Mouse (Mus musculus): ENCODE measurements at regions not wholly inside any gene's neighbourhood (a gene's known extent, or its start where the extent isn't known, plus 50 kb on each side); places are given as distances from the start of the nearest gene placed in this dataset.

- 84% methylated on average over 2 of the region's 2 CpGs for WGBS
- H3K27ac ChIP-seq (replicated peaks) = no peak overlapping the region
- no peaks in the 10 kb centered on the region for H3K36me3 ChIP-seq
- no peak overlapping the region for H3K4me3 ChIP-seq
- H3K9me3 ChIP-seq (replicated peaks) = no peaks in the 10 kb centered on the region
- H3K27me3 ChIP-seq (ENCODE audit: low read depth, poor library complexity, severe bottlenecking) = no peaks in the 10 kb centered on the region
- DNase-seq (ENCODE audit: low spot score) = no peak
- H3K4me1 ChIP-seq = peaks cover 7% of the 10 kb centered on the region; the same call in 1 of the 2 replicates
These were observed 223.3 kb upstream of the Ntm start for GRCm38 (mm10) chr9:30186261-30186660.

GRCm38 (mm10) chr9:30190078-30190477, 227.1 kb upstream of the Ntm start:
- peaks cover 5% of the 10 kb centered on the region; the same call in 1 of the 2 replicates for H3K4me1 ChIP-seq
- H3K36me3 ChIP-seq = no peaks in the 10 kb centered on the region
- WGBS = 94% methylated on average over 5 of the region's 5 CpGs
- no peak overlapping the region for H3K27ac ChIP-seq (replicated peaks)
- no peak for DNase-seq (ENCODE audit: low spot score)
- H3K4me3 ChIP-seq = no peak overlapping the region
- no peaks in the 10 kb centered on the region for H3K9me3 ChIP-seq (replicated peaks)
- H3K27me3 ChIP-seq (ENCODE audit: low read depth, poor library complexity, severe bottlenecking) = no peaks in the 10 kb centered on the region

- no peak overlapping the region for H3K4me3 ChIP-seq
- no peaks in the 10 kb centered on the region for H3K4me1 ChIP-seq
- no peak for DNase-seq (ENCODE audit: low spot score)
- no peaks in the 10 kb centered on the region for H3K36me3 ChIP-seq
- H3K27me3 ChIP-seq (ENCODE audit: low read depth, poor library complexity, severe bottlenecking) = no peaks in the 10 kb centered on the region
- no peak overlapping the region for H3K27ac ChIP-seq (replicated peaks)
- H3K9me3 ChIP-seq (replicated peaks) = no peaks in the 10 kb centered on the region
These were observed 228.2 kb upstream of the Ntm start for GRCm38 (mm10) chr9:30191119-30191518.

- H3K27me3 ChIP-seq (ENCODE audit: low read depth, poor library complexity, severe bottlenecking) = no peaks in the 10 kb centered on the region
- no peaks in the 10 kb centered on the region for H3K9me3 ChIP-seq (replicated peaks)
- H3K4me1 ChIP-seq = no peaks in the 10 kb centered on the region
- H3K27ac ChIP-seq (replicated peaks) = no peak overlapping the region
- no peak for DNase-seq (ENCODE audit: low spot score)
- no peaks in the 10 kb centered on the region for H3K36me3 ChIP-seq
- no peak overlapping the region for H3K4me3 ChIP-seq
These were observed 229.0 kb upstream of the Ntm start for GRCm38 (mm10) chr9:30191902-30192301.

- no peak overlapping the region for H3K4me3 ChIP-seq
These were observed 231.9 kb upstream of the Ntm start for GRCm38 (mm10) chr9:30194866-30195265.

GRCm38 (mm10) chr9:30202411-30202810, 224.5 kb upstream of the Snx19 start:
- no peaks in the 10 kb centered on the region for H3K36me3 ChIP-seq
- DNase-seq (ENCODE audit: low spot score) = no peak
- H3K4me3 ChIP-seq = no peak overlapping the region
- WGBS = 86% methylated on average over 3 of the region's 3 CpGs
- no peaks in the 10 kb centered on the region for H3K9me3 ChIP-seq (replicated peaks)
- no peaks in the 10 kb centered on the region for H3K4me1 ChIP-seq
- no peaks in the 10 kb centered on the region for H3K27me3 ChIP-seq (ENCODE audit: low read depth, poor library complexity, severe bottlenecking)
- H3K27ac ChIP-seq (replicated peaks) = no peak overlapping the region

More at GRCm38 (mm10) chr9:30194866-30195265, 231.9 kb upstream of the Ntm start:
- no peaks in the 10 kb centered on the region for H3K4me1 ChIP-seq
- no peak for DNase-seq (ENCODE audit: low spot score)
- no peaks in the 10 kb centered on the region for H3K9me3 ChIP-seq (replicated peaks)
- WGBS = 82% methylated on average over 3 of the region's 3 CpGs
- H3K27ac ChIP-seq (replicated peaks) = no peak overlapping the region
- H3K36me3 ChIP-seq = no peaks in the 10 kb centered on the region
- no peaks in the 10 kb centered on the region for H3K27me3 ChIP-seq (ENCODE audit: low read depth, poor library complexity, severe bottlenecking)

- Histone ChIP-seq H3K4me1 (0 out of 2 replicates have a peak, but pooled peaks cover 5% of the 10 kb centered on the region), H3K9me3 (replicated peaks) (no peaks in the 10 kb centered on the region), H3K4me3 (no peak overlapping the region), H3K36me3 (no peaks in the 10 kb centered on the region), H3K27me3 (ENCODE audit: low read depth, poor library complexity, severe bottlenecking) (no peaks in the 10 kb centered on the region), H3K27ac (replicated peaks) (no peak overlapping the region)
- 88% methylated on average over 4 of the region's 4 CpGs for WGBS
- DNase-seq (ENCODE audit: low spot score) = no peak
These were observed 219.3 kb upstream of the Snx19 start for GRCm38 (mm10) chr9:30207631-30208030.

GRCm38 (mm10) chr9:30209806-30210205, 217.1 kb upstream of the Snx19 start:
- no peaks in the 10 kb centered on the region for H3K9me3 ChIP-seq (replicated peaks)
- DNase-seq (ENCODE audit: low spot score) = no peak
- H3K4me3 ChIP-seq = no peak overlapping the region
- 0 out of 2 replicates have a peak, but pooled peaks cover 5% of the 10 kb centered on the region for H3K4me1 ChIP-seq
- H3K36me3 ChIP-seq = no peaks in the 10 kb centered on the region
- 41% methylated on average over 1 of the region's 1 CpGs for WGBS
- H3K27ac ChIP-seq (replicated peaks) = no peak overlapping the region
- H3K27me3 ChIP-seq (ENCODE audit: low read depth, poor library complexity, severe bottlenecking) = no peaks in the 10 kb centered on the region

- H3K27me3 ChIP-seq (ENCODE audit: low read depth, poor library complexity, severe bottlenecking) = no peaks in the 10 kb centered on the region
- WGBS = 86% methylated on average over 3 of the region's 3 CpGs
- H3K36me3 ChIP-seq = no peaks in the 10 kb centered on the region
- DNase-seq (ENCODE audit: low spot score) = no peak
- no peaks in the 10 kb centered on the region for H3K9me3 ChIP-seq (replicated peaks)
- no peak overlapping the region for H3K4me3 ChIP-seq
- 0 out of 2 replicates have a peak, but pooled peaks cover 5% of the 10 kb centered on the region for H3K4me1 ChIP-seq
- H3K27ac ChIP-seq (replicated peaks) = no peak overlapping the region
These were observed 214.3 kb upstream of the Snx19 start for GRCm38 (mm10) chr9:30212471-30213075.

GRCm38 (mm10) chr9:30234501-30235163, 192.3 kb upstream of the Snx19 start:
- Histone ChIP-seq H3K4me1 (no peaks in the 10 kb centered on the region), H3K27me3 (ENCODE audit: low read depth, poor library complexity, severe bottlenecking) (no peaks in the 10 kb centered on the region), H3K27ac (replicated peaks) (no peak overlapping the region), H3K4me3 (no peak overlapping the region), H3K9me3 (replicated peaks) (no peaks in the 10 kb centered on the region), H3K36me3 (no peaks in the 10 kb centered on the region)
- whole genome bisulfite sequencing = 81% methylated on average over 8 of the region's 8 CpGs
- DNase-seq (ENCODE audit: low spot score) = no peak

- Histone ChIP-seq H3K9me3 (replicated peaks) (no peaks in the 10 kb centered on the region), H3K4me1 (peaks cover 8% of the 10 kb centered on the region), H3K36me3 (no peaks in the 10 kb centered on the region), H3K27me3 (ENCODE audit: low read depth, poor library complexity, severe bottlenecking) (no peaks in the 10 kb centered on the region), H3K27ac (replicated peaks) (no peak overlapping the region), H3K4me3 (no peak overlapping the region)
- no peak for DNase-seq (ENCODE audit: low spot score)
- WGBS = 81% methylated on average over 3 of the region's 3 CpGs
These were observed 191.1 kb upstream of the Snx19 start for GRCm38 (mm10) chr9:30235791-30236190.

- H3K27me3 ChIP-seq (ENCODE audit: low read depth, poor library complexity, severe bottlenecking) = no peaks in the 10 kb centered on the region
- no peaks in the 10 kb centered on the region for H3K9me3 ChIP-seq (replicated peaks)
- H3K4me1 ChIP-seq = peaks cover 11% of the 10 kb centered on the region
- 90% methylated on average over 5 of the region's 5 CpGs for WGBS
- H3K36me3 ChIP-seq = no peaks in the 10 kb centered on the region
- no peak for DNase-seq (ENCODE audit: low spot score)
- no peak overlapping the region for H3K4me3 ChIP-seq
- no peak overlapping the region for H3K27ac ChIP-seq (replicated peaks)
These were observed 184.8 kb upstream of the Snx19 start for GRCm38 (mm10) chr9:30242107-30242506.

- Histone ChIP-seq H3K27me3 (ENCODE audit: low read depth, poor library complexity, severe bottlenecking) (no peaks in the 10 kb centered on the region), H3K27ac (replicated peaks) (peak overlapping the region; percentile 9; the same call in 1 of the 2 replicates), H3K4me3 (no peak overlapping the region), H3K4me1 (0 out of 2 replicates have a peak, but pooled peaks cover 3% of the 10 kb centered on the region), H3K36me3 (no peaks in the 10 kb centered on the region), H3K9me3 (replicated peaks) (no peaks in the 10 kb centered on the region)
- WGBS = 40% methylated on average over 11 of the region's 11 CpGs
- DNase-seq (ENCODE audit: low spot score) = peak; percentile 77
These were observed 162.3 kb upstream of the Snx19 start for GRCm38 (mm10) chr9:30264533-30265168.
